Mouse (Mus musculus) adrenal gland, postnatal 4 days (tissue): ENCODE results near the gene Rpl24. TPM values are rescaled to one million over a fixed set of nuclear protein-coding genes. Genes with fewer than 3 reads are reported as not detected.
A peak's percentile ranks its signal among the peaks of the same experiment; 100 is the strongest.

Experiments used
- DNase-seq, 2 experiments: peaks; one replicate each; pipeline ENCODE4 v3.0.0; 2021 to 2022; ENCODE audit warnings: low spot score in 2 of 2, mixed read lengths in 2 of 2
- total RNA-seq, 2 experiments: library from RNA; stranded (reverse); gene quantifications; 2 replicates each; pipeline ENCODE4 v1.2.3; 2021

Gene Rpl24
- total RNA-seq, 2 experiments from 2014 or later: 893 to 927 TPM

- no peak for DNase-seq
Measured at GRCm38 (mm10) chr16:55969147-55969546, 3.1 kb downstream of the Rpl24 start.

DNA sequence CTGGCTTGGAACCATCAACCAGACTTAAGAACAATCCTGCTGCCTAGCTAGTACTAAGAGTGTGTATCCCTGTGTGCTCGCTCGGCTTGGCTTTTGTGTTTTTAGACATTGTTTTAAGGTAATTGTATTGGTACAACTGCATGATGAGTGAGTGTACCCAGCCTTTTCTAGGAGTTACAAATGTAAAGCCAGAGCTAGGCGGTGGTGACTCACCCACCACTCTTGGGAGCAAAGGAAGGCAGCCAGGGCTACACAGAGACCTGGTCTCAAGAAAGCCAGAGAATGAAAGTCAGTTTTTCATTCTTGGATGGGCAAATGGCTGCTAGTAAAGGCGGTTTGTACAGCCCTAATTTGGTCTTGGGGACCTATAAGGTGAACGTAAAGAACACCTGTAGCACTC is 4.3 kb downstream of the Rpl24 start:
- no peak for DNase-seq

DNA sequence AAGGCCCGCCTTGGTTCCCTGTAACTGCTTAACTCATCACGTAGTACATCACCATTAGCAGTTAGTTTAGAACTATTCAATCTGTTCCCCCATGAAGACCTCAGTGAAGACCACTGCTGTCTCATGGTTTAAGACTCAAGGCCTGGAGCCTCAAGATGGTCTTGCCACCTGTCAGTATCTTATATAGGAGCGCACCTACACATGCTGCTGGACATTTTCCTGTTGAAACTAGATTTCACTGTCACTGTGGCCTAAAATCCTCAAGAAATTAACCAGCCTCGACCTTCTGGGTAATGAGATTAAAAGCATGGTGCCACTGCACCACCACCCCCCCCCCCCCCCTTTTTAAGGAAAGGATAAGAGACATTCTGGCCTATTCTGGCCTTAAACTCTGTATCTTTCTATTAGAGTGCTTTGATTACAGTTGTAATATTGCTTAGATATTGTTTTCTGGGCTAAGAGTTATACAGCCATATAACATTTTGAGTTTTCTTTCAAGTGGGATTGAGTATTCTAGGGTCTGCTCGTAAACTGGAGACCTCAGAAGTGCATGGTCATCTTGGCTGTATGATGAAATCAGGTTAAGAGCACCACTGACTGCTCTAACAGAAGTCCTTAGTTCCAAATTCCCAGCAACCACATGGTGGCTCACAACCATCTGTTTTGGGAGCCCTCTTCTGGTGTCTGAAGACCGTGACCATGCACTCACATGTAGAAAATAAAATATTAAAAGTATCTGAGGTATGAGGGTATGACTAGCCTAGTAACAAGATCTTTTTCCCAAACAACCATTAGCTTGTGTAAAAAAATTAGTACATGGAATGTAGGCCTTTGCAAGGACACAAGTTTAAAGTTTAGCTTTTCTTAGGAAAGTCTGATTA is 5.9 kb downstream of the Rpl24 start:
- no peak for DNase-seq

DNA sequence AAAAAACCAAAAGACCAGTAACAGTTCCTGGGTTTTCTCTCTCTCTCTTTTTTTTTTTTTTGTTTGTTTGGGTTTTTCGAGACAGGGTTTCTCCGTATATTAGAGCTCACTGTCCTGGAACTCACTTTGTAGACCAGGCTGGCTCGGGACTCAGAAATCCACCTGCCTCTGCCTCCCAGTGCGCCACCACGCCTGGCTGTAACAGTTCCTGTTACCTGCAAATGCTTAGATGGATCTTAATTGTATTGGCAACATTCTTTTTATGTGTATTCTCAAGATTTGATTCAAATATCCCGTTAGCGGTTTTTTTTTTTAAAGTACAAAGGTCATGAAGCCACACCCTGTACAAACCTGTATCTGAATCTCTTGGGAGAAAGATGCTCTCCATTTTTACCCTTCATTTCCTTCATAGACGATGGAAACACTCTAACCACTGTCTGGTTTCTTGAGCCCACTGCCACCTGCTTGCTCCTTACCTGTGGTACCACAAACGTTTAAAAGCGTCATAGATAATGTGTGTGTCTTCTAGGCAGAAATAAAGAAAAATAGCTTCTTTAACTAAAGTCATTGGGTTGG is 6.6 kb downstream of the Rpl24 start:
- no peak for DNase-seq

DNA sequence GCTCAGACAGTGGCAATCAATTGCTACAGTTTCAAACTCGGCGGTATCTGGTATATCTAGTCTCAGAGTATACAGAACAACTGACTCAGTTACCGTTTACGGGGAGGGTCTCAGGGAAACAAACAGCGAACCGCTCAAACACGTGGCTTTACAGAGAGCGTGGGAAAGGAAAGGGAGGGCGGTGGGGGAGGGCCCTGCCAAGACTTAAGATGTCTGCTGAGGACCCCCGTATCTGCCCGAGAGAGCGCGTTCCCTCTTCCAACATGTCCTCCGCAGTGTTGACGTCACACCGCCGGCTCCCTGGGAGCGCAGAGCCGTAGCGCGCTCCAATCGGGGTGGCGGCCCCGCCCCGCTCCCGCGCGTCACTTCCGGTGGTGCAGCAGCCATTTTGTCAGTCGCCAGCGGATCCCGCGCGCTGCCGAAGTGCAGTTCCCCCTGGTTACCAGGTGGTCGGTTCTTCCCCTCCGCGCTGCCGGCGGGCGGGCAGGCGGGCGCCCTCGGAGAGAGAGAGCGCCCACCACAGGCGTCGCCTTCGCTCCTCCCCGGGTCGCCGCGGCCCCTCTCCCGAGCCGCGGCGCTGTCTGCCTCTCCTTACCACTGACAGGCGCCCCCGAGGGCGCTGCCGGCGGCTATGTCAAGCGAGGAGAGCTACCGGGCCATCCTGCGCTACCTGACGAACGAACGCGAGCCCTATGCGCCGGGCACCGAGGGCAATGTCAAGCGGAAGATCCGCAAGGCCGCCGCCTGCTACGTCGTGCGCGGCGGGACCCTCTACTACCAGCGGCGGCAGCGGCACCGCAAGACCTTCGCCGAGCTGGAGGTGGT is 7.6 kb downstream of the Rpl24 start, which contains the start of gene Zbtb11:
Gene Zbtb11 (plus strand): TSS at position 453 of the 825 bp plus-strand sequence.
- DNase-seq: peak; percentile 98 to 99

DNA sequence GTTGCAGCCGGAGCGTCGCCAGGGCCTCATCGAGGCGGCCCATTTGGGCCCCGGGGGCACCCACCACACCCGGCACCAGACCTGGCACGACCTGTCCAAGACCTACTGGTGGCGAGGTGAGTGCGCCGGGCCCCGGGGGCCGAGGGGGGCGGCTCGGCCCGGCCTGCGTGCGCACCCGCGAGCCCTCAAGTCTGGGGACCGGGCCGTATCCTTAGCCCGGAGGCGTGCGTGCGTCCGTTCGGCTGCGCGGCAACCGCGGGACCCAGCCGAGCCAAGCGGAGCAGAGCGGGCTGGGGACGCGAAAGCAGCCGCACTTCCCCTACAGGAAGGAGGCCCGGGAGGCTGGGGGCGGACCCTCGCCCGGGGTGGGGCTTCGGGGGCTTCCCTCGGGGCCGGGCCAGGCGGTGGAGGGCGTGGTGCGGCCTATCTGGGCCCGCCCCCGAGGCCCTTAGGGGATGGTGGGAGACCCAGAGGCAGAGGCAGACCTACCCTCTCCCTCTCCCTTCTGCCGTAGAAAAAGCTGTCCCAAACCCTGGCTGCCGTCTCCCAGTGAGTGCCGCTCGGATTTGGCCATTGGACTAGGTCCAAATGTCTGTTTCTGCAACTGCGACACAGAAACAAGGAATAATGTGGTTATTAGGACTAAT is 8.3 kb downstream of the Rpl24 start:
- DNase-seq: peak; percentile 83 to 89

DNA sequence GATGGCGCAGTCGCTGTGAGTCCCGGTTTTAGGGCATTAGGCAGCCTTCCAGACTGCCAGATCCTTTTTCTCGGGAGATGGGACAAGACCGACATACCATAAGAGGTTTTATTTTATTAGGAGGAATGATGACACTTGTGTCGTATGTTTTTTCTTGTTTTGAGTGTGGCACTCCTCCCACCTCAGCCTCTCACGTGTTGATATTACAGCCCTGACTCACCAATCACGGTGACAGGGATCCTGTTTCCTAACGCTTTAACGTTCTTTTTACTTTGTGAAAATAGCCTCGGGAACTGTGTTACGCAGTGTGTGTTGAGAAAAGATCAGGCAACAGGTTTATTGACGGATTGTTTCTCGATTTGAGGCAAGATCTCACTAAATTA is 8.8 kb downstream of the Rpl24 start:
- peak in 1 of 2 experiments; percentile 15 for DNase-seq

- DNase-seq: no peak
Measured at GRCm38 (mm10) chr16:55986001-55986400, 19.9 kb downstream of the Rpl24 start.

DNA sequence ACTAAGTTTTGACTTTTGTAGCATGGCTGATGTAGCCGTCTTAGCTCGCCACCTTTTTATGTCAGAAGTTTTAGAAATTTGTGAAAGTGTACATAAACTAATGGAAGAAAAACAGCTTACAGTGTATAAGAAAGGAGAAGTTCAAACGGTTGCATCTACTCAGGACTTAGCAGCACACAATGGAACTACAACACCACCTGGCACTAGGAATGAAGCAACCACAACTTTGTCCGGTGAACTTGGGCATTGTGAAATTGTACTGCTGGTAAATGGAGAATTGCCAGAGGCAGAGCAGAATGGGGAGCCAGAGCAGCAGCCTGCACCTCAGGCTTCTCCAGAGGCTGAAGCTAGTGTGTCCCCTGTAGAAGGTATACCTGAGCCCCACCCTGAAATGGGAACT is 24.2 kb downstream of the Rpl24 start:
- no peak for DNase-seq

DNA sequence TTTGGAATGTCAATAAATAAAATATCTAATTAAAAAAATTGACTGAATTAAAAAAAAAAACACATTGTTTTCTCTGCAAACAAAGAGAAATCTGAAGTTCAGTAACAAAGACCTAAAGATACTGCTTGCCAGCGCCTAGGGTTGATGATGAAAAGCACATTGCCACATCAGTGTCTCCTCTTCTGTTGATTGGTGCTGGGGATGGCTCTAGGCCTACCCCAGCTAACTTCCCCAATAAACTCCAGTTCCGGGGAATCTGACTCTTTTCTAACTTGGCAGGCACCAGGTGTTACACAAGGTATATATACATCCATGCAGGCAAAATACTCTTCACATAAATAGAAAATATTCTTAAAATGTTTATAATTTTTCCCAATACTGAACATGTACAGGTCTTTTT is 28.2 kb downstream of the Rpl24 start:
- DNase-seq: no peak

DNA sequence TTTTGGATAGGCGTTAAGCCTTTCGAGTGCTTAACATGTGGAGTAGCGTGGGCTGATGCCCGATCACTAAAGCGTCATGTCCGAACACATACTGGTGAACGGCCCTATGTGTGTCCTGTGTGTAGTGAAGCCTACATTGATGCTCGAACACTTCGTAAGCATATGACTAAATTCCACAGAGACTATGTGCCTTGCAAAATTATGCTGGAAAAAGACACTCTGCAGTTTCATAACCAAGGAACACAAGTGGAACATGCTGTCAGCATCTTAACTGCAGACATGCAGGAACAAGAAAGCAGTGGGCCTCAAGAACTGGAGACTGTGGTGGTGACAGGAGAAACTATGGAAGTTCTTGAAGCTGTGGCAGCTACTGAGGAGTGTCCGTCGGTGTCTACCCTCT is 40.7 kb downstream of the Rpl24 start:
- no peak for DNase-seq

GRCm38 (mm10) chr16:56008862-56009261 is 42.8 kb downstream of the Rpl24 start:
- no peak for DNase-seq

DNA sequence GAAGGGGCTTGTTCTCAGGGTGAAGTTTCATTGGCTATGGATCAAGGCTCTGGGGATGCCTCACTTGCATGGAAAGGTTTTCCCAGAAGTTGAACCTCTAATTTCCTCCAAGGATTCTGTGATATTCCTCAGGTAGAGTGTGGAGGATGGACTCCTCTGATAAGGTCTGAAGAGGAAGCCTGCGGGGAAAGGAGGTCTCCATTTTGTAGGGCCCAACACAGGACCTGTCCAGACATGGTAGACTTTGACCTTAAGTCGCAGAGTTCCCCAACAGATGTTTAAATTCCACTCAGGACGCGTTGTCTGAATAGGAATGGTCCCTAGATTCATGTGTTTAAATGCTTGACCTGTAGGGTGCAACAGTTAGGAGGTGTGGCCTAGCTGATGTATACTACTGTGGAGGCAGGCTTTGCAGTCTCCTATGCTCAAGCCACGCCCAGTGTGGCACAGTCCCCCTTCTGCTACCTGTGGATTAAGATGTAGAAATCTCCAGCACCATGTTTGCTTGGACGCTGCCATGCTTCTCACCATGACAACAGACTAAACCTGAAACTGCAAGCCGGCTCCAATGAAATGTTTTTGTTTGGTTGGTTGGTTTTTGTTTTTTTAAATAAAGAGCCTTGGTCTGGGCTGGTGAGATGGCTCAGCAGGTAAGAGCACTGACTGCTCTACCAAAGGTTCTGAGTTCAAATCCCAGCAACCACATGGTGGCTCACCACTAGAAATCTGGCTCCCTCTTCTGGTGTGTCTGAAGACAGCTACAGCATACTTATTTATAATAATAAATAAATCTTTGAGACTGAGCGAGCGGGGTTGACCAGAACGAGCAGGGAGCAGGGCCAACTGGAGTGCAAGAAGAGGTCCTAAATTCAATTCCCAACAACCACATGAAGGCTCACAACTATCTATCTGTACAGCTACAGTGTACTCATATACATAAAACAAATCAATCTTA is 47.0 kb downstream of the Rpl24 start:
- no peak for DNase-seq

GRCm38 (mm10) chr16:56014076-56014475 is 48.0 kb downstream of the Rpl24 start:
- DNase-seq: no peak

DNA sequence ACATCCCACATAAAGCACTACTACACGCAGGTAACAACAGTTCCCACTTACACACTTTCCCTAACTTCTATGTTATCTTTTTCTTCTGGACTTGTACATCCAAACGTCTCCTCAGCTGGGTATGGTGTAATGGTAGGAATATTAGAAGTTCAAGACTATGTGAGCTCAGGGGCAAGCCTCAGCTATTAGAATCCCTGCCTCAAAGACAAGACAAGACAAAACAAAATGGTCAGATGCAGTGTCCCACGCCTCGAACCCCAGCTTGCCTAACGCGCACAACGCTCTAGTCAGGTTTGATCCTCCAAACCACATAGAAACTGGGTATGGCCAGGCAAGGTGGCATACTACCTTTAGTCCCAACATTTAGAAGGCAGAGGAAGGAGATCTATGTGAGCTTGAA is 53.6 kb downstream of the Rpl24 start:
- DNase-seq: no peak

Other genes starting within 250 kb of the Rpl24 start
- gene Nfkbiz, start 127.4 kb upstream of the Rpl24 start, total RNA-seq: 1 to 10 TPM; 6.8 to 7.4 TPM
- gene Nxpe3, start 71.0 kb upstream of the Rpl24 start, total RNA-seq: 1 to 10 TPM; 2.5 to 3.0 TPM
- gene Cep97, start 31.4 kb upstream of the Rpl24 start, total RNA-seq: 10 to 100 TPM; 10.8 to 13.0 TPM
- gene Zbtb11, start 7.6 kb downstream of the Rpl24 start, total RNA-seq: 10 to 100 TPM; 14.7 to 15.0 TPM
- gene Pcnp, start 63.5 kb downstream of the Rpl24 start, total RNA-seq: 100 to 1,000 TPM; 104 to 109 TPM
- gene Trmt10c, start 71.5 kb downstream of the Rpl24 start, total RNA-seq: 10 to 100 TPM; 17.4 to 17.8 TPM
- gene Senp7, start 82.1 kb downstream of the Rpl24 start, total RNA-seq: 10 to 100 TPM; 32.6 to 33.9 TPM
- under 1 TPM; 0.28 to 0.42 TPM for gene Impg2, start 238.0 kb downstream of the Rpl24 start, total RNA-seq